Mouse (Mus musculus): ENCODE data around the gene Mroh9. TPM values are rescaled to one million over a fixed set of nuclear protein-coding genes. Genes with fewer than 3 reads are reported as not detected.

The Mroh9 gene
- not detected for total RNA-seq (2022)

DNA sequence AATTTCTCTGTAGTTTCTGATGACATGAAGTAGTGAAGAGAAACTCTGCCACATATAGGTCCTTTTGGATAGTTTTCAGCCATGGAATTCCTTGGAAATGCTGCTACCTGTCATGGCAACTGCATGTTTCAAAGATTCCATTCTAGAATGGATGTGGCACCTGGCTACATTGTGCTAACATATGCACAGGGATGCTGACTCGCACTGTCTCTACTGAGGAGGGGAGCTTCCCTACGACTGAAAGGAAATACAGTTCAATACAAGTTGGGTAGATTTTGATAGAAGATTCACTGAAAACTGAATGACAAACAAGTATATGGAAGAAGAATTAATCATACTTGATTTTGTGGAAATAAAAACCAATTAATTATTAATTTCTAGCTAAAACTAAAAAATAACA is at the start of gene Mroh9:
Gene Mroh9 (minus strand): TSS at position 101 of the 400 bp plus-strand sequence.
- DNase-seq (ENCODE audit: low spot score in 2 of 2), result no peak

DNA sequence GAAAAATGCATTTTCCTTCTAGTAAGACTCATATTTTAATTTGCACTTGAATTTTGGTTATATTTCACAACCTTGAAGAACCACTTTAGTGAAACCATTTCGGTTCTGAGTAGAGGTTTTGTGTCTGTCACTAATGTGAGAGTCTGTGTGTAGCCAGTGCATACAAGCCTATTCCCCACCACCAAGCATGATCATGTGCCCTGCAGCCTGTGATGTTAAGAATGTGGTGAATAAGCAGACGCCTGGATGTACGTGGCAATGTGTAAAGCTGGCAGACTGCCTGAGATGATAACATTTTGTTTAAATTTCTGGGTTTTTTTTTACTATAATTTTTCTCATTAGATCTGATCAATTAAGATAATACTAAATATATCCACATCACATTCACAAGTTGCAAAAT is 44.5 kb upstream of the Mroh9 start:
- DNase-seq (ENCODE audit: low spot score in 2 of 2), result no peak

DNA sequence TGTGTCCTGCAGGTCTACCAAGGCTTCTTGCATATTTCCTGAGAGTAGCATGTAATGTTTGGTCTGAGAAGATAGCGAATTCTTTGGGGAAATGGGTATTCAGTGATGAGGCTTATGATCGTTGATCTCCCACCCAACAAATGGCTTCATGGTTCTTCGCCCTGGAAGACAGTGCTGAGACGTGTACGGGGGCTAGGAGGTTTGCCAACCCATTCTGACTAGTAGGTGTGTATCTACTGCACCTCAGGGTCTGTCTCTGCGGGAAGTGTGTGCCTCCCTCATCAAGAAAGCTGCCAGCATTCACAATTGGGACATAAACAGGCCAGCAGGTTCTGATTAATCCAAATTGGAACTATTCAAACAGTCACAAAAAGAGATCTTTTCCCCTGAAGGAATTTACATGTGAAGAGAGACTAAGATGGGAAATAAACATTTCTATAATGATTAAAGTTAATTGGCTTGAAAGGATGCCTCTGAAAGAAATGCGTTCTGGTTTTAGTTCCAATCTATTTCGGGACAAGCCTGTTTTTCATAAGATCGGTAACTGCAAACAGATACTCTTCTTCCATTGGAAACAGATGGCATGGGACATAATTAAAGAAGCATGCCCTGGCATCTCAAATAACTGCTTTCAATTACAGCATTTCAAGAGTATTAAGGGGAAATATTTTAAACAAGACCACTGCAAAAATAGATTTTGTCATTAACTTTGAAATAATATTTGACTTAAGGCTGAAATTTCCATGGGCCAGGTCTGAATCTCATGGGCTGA is 43.8 kb upstream of the Mroh9 start:
- DNase-seq (ENCODE audit: low spot score in 2 of 2), result no peak

DNA sequence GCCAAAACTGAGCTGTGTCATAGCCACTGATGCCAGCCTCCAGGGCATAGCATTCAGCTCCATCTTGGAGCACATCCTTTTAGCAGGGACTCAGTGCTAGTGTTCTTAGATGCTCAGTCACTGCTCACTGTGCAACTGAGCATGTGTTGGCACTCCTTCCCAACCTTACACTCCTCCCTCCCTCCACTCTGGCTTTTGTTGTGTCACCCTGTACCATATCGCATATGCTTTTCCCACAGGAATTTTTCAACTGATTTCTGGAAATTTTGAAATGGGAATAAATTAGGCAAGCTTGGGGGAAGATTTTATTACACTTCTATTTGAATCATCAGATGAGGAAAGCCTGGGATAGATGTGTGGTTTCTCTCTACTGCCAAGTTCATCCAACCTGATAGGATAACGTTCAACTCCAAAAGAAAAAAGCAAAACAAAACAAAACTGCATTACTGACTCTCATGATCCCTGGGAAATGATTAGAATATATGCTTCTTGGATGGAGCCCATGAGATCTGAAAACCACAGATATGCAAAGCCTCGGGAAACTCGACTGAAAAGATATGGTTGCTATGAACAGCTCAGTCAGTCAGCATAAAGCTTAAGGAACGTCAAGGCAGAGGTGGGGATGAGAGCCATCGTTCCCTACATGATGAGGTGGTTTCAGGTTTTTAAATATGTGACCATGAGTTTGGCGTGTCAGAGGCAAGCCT is 40.9 kb upstream of the Mroh9 start:
- no peak for DNase-seq (ENCODE audit: low spot score in 2 of 2)

DNA sequence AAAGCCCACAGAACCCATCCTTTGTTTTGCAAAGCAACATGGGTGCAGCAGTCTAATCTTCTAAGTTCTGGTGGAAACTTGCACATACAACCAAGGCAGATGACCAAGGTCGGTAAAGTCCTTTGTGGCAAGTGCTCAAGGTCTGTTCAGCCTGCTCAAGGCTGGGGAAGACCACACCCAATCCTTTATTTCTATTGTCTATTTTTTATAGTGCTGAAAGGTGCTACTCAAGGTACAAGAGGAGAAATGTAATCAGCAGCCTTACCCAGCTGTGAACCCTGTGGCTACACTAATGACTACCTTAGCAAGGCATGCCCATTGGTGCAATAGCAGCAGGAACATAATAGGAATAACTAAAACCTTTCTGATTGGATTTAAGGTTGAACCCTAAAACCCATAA is 36.9 kb upstream of the Mroh9 start:
- DNase-seq (ENCODE audit: low spot score in 2 of 2), result no peak

DNA sequence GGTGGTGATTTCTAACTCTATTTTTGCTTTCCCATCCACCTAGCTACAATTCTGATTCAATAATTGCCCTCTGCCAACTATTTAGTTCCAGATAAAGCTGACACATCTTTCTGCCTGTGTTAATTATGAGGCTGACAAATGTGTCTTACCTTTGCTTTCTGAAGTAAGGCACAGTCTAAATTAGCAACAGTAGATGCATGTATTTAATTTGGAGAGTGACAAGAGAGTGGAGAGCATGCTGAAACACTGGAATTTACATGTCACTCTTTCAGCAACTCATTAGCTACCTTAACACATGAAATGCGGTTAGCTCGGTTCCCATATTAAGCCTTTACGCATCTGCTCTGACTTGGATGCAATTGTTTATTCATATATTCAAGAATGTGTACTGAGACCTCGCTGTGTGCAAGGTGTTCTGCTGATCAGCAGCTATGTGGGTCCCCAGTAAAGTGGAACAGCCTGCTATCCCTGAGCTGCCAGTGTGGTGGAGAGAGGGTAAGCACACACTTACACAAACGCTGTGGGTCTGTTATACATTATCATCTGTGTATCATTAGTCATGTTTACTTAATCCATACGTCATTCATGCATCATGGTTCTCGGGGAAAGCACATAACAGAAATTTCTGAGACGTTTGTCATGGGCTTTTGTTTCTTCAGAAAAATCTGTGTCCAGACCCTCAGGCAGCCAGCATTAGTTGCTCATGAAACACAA is 28.1 kb upstream of the Mroh9 start:
- no peak for DNase-seq (ENCODE audit: low spot score in 2 of 2)

DNA sequence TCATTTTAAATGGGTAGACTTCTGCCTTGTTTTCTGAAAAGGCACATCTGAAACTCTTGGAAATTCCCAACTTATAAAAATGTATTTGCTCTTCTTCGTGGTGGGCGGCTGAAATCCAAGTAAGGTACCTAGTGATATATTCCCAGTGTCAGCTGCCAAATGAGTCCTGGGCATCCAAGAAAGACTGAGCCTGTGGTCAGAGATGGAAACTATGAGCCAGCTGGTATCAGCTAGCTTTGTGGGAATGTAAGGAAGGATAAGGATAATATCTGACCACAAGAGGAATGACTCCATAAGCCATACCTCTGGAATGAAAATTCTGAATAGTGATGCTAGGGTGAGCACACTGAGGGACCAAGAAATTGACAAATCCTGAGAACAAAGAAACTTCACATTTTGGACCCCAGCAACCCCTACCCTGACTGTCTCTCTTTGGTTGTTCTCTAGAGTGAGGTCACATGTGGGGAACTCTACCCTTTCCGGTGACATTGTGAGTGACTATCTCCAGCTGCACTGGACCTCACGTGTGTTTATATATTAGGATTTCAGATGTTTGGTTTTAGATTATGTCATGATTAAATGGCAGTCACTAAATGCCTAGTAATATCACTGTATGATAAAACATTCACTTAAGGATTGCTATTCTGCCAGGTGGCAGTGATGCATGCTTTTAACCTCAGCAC is 27.2 kb upstream of the Mroh9 start:
- no peak for DNase-seq (ENCODE audit: low spot score in 2 of 2)

DNA sequence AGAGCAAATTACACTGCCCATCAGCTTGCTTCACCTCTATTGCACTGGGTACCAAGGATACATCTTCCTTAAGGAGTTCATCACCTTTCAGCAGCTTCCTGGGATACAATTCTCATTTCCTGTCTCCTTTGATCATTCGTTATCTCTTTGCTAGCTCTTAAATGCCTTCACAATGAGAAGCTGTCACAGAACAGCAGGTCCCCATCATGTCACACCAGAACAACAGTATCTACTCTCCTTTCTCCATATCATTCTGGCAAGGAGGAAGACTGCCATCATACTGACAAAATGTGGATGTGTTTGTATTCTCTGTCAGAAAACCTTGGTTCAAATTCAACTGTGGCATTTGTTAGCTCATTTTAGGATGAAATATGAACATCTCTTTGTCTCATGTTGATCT is 19.5 kb upstream of the Mroh9 start:
- no peak for DNase-seq (ENCODE audit: low spot score in 2 of 2)

DNA sequence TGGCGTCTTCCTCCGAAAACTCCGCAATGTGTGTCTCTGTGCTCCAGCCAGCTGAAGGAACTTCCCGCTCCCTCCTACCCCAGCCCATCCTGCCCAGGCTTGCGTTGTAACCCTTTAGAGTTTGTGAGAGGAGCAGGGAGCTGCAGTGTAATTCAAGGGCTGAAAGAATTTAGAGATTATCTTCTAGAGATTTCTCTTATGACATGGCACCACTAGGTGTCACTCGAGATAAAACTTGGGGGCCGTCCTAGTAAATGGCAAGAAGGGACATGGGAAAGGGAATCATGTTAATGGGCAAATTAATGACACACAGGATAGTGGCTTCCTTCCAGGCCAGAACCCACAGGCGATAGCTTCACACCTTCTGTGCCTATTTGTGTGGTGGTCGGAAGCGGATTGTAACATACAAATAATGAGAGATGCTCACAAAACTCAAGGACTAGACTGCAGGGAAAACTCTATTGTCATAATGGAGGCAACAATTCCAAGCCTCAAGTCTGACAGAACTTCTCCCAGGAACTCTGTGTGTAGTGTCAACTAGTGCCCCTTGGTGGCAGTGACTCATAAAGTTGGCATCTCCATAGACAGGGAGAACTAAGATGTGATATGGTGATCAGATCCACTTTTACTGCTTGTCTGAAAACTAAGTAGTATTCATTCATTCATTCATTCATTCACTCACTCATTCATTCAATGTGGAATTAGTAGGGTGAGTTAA is 6.1 kb upstream of the Mroh9 start:
- peak in 1 of 2 experiments; percentile 19 for DNase-seq (ENCODE audit: low spot score in 2 of 2)

- DNase-seq (ENCODE audit: low spot score in 2 of 2), result peak; percentile 21 to 45
These were observed 15.0 kb downstream of the Mroh9 start for GRCm38 (mm10) chr1:163070502-163070901.

- DNase-seq (ENCODE audit: low spot score in 2 of 2), result peak in 1 of 2 experiments; percentile 12
These were observed 25.1 kb downstream of the Mroh9 start for GRCm38 (mm10) chr1:163060381-163060780.

DNA sequence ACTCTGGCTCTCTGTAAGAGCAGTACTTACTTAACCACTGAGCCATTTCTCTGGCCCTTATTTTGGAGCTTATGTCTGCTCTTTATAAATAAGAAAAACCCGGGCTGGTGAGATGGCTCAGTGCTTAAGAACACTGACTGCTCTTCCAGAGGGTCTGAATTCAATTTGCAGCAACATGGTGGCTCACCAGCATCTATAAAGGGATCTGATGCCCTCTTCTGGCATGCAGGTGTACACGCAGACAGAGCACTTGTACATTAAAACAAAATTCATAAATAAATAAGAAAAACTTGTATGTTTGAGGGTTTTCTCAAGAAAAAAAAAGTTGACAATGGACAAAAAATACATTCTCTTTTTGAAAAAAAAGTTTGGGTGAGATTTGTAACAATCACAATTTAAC is 28.1 kb downstream of the Mroh9 start:
- no peak for DNase-seq (ENCODE audit: low spot score in 2 of 2)

DNA sequence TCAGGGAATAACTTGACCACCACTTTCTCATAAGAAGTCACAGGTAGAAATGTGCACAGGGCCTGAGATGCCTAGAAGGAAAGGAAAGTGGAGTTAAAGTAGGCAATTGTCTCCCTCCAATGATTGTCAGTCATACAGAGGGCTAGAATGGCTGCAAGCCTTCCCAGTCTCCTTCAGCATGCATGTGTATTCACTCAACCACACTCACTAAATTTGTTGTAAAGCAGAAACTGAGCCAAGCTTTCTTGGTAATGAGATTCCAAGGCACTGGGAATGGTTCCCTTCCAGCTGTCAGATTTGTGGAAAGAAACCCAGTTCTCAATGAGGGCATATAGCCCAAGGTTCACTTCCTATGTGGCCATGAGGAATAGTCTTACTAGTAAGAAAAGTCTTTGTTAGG is 29.8 kb downstream of the Mroh9 start:
- DNase-seq (ENCODE audit: low spot score in 2 of 2), result no peak

DNA sequence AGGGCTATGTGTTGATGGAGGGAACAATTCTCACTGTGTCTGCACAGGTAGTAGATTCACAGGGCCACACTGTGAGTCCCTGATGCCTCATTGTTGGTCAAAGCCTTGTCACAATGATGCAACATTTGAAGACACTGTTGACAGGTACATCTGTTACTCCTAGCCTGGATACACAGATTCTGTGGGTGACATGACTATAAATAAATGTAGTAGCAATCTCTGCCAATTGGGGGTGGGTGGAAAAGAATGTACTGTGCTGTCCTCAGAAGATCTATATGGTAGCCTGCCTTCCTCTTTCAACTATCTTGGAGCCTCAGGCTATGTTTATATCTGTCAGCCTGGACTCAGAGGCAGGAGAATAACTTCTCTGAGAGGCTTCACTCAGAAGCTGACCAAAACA is 62.4 kb downstream of the Mroh9 start:
- no peak for DNase-seq (ENCODE audit: low spot score in 2 of 2)

GRCm38 (mm10) chr1:163009220-163009619 is 76.2 kb downstream of the Mroh9 start:
- DNase-seq (ENCODE audit: low spot score in 2 of 2), result no peak

- no peak for DNase-seq (ENCODE audit: low spot score in 2 of 2)
These were observed 82.0 kb downstream of the Mroh9 start for GRCm38 (mm10) chr1:163003496-163003895.

- DNase-seq (ENCODE audit: low spot score in 2 of 2), result no peak
These were observed 84.1 kb downstream of the Mroh9 start for GRCm38 (mm10) chr1:163001271-163001829.

DNA sequence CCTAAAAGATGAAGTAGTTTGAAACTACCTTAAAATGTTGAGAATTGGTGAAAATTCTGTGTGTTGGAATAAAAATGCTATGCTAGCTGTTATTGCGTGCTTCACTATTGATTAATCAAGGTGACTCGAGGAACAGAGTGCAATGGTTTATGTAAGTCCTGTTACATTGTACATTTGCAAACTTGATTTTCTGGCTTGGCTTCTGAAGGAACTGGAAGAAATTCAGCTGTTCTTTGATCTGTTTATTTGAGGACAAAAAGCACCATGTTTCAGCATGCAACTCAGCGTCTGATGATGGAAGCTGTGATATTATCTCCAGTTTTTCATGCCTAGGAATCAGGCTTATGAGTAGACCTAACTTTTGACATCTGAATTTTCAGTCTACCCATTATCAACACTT is 97.9 kb downstream of the Mroh9 start:
- no peak for DNase-seq (ENCODE audit: low spot score in 2 of 2)

- DNase-seq (ENCODE audit: low spot score in 2 of 2), result no peak
These were observed 98.7 kb downstream of the Mroh9 start for GRCm38 (mm10) chr1:162986777-162987176.

GRCm38 (mm10) chr1:162986121-162986748 is 99.2 kb downstream of the Mroh9 start:
- DNase-seq (ENCODE audit: low spot score in 2 of 2), result no peak

Measured in layer of hippocampus, adult 8-10 months (tissue).